In the genomic region with DNA sequence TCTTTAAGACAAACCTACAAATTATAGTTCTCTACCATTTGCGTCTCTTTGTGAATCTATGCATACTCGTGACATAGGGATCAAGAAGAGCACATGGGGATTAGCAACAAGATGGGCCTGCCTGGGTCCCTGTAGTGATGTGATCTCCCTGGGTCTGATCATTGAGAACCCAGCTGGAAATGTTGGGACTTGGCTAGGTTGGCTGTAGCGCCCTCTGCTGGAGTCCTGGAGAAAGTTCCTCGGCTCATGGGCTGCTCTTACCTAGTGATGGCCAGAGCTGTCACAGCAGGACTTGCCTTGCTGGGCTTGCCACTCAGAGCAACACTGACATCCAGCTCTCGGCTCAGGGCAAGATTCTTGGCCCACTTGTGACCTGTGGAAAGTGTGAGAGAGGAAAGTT, we compare ENCODE assay signal across 8 mouse cellular contexts. TPM values are rescaled to one million over a fixed set of nuclear protein-coding genes. Genes with fewer than 3 reads are reported as not detected.
DNase-seq lines count a peak whose midpoint lies in the region; ATAC-seq and TF ChIP-seq lines count a peak whose summit lies in the region.

No protein-coding gene starts in this region.

- WGBS in forebrain, embryonic 11.5 days, result 36% methylated on average over 5 of the region's 5 CpGs
- WGBS in forebrain, embryonic 15.5 days, result 35% methylated on average over 5 of the region's 5 CpGs
- WGBS in bone marrow, adult 2 months, result 59% methylated on average over 5 of the region's 5 CpGs
- 45% methylated on average over 5 of the region's 5 CpGs for whole genome bisulfite sequencing in embryonic facial prominence, embryonic 14.5 days
- WGBS in midbrain, embryonic 14.5 days, result 36% methylated on average over 5 of the region's 5 CpGs

- no peaks in the 10 kb centered on the region for H3K4me1 ChIP-seq in forebrain, embryonic 11.5 days (replicated peaks; ENCODE audit: control insufficient read depth, insufficient read depth, low read length)
- peaks cover 5% of the 10 kb centered on the region; the same call in 1 of the 2 replicates for H3K4me1 ChIP-seq in forebrain, embryonic 15.5 days
- no peaks in the 10 kb centered on the region for H3K4me1 ChIP-seq in bone marrow, adult 2 months (ENCODE audit: control insufficient read depth, insufficient read depth, low read length)
- H3K4me1 ChIP-seq in embryonic facial prominence, embryonic 14.5 days (ENCODE audit: control insufficient read depth, insufficient read depth, low read length), result peaks cover 11% of the 10 kb centered on the region
- H3K4me1 ChIP-seq in midbrain, embryonic 14.5 days (ENCODE audit: control insufficient read depth, insufficient read depth, low read length), result no peaks in the 10 kb centered on the region

- intact Hi-C loops in heart, postnatal 36 days (cut with DNase I), result loop anchor here (1.0 to 10.0 kb wide), 5 partner anchors 104 to 353 kb away; a partner anchor contains a TSS

- TF ChIP-seq CTCF in bone marrow, adult 2 months (IDR thresholded peaks at IDR 0.05; ENCODE audit: control insufficient read depth, insufficient read depth, low read length), result peak; percentile 65

- no peaks in the 10 kb centered on the region for H3K9me3 ChIP-seq in forebrain, embryonic 11.5 days (ENCODE audit: control insufficient read depth, low read length)
- H3K9me3 ChIP-seq in forebrain, embryonic 15.5 days, result no peaks in the 10 kb centered on the region
- H3K9me3 ChIP-seq in embryonic facial prominence, embryonic 14.5 days (ENCODE audit: control insufficient read depth, low read length), result no peaks in the 10 kb centered on the region
- H3K9me3 ChIP-seq in midbrain, embryonic 14.5 days (ENCODE audit: control insufficient read depth, low read length), result no peaks in the 10 kb centered on the region

- ATAC-seq in forebrain, embryonic 11.5 days (replicated peaks; ENCODE audit: low FRiP score), result 0 out of 2 replicates have a peak, but pooled peaks have one; percentile 33
- ATAC-seq in forebrain, embryonic 15.5 days (replicated peaks), result no peak
- peak; percentile 60; the same call in 1 of the 2 replicates for ATAC-seq in embryonic facial prominence, embryonic 14.5 days (ENCODE audit: low read depth)
- no peak for ATAC-seq in midbrain, embryonic 14.5 days (ENCODE audit: low FRiP score, low TSS enrichment)

- H3K9ac ChIP-seq in forebrain, embryonic 11.5 days (ENCODE audit: low read length), result no peak overlapping the region
- no peak overlapping the region for H3K9ac ChIP-seq in forebrain, embryonic 15.5 days (replicated peaks)
- no peak overlapping the region for H3K9ac ChIP-seq in embryonic facial prominence, embryonic 14.5 days (ENCODE audit: low read depth, low read length)
- H3K9ac ChIP-seq in midbrain, embryonic 14.5 days (replicated peaks; ENCODE audit: low read length), result no peak overlapping the region

- H3K27ac ChIP-seq in forebrain, embryonic 11.5 days (ENCODE audit: low read depth, low read length), result no peak overlapping the region
- H3K27ac ChIP-seq in forebrain, embryonic 15.5 days (replicated peaks), result no peak overlapping the region
- no peak overlapping the region for H3K27ac ChIP-seq in bone marrow, adult 2 months (ENCODE audit: control insufficient read depth, insufficient read depth, low read depth, low read length, poor library complexity)
- H3K27ac ChIP-seq in embryonic facial prominence, embryonic 14.5 days (replicated peaks; ENCODE audit: low read depth, low read length), result no peak overlapping the region
- no peak overlapping the region for H3K27ac ChIP-seq in midbrain, embryonic 14.5 days (replicated peaks; ENCODE audit: low read depth, low read length)

- peak; percentile 86 for DNase-seq in forebrain, embryonic 11.5 days (ENCODE audit: low spot score)
- DNase-seq in embryonic facial prominence, embryonic 14.5 days (ENCODE audit: low spot score), result peak; percentile 69
- DNase-seq in heart, postnatal 36 days, result peak; percentile 72 to 74
- DNase-seq in left cerebral cortex, adult 11 months (ENCODE audit: low spot score), result peak; percentile 30
- DNase-seq in midbrain, embryonic 14.5 days, result peak; percentile 79
- DNase-seq in telencephalon, adult 2 months (ENCODE audit: low read depth, low spot score), result peak; percentile 38

- H3K36me3 ChIP-seq in forebrain, embryonic 11.5 days (ENCODE audit: control insufficient read depth, insufficient read depth, low read length), result no peaks in the 10 kb centered on the region
- no peaks in the 10 kb centered on the region for H3K36me3 ChIP-seq in forebrain, embryonic 15.5 days
- H3K36me3 ChIP-seq in embryonic facial prominence, embryonic 14.5 days (ENCODE audit: control insufficient read depth, insufficient read depth, low read length), result no peaks in the 10 kb centered on the region
- no peaks in the 10 kb centered on the region for H3K36me3 ChIP-seq in midbrain, embryonic 14.5 days (ENCODE audit: control insufficient read depth, insufficient read depth, low read length)

- H3K27me3 ChIP-seq in forebrain, embryonic 11.5 days (ENCODE audit: control insufficient read depth, insufficient read depth, low read length), result no peaks in the 10 kb centered on the region
- no peaks in the 10 kb centered on the region for H3K27me3 ChIP-seq in forebrain, embryonic 15.5 days
- H3K27me3 ChIP-seq in embryonic facial prominence, embryonic 14.5 days (replicated peaks; ENCODE audit: control insufficient read depth, insufficient read depth, low read length), result no peaks in the 10 kb centered on the region
- H3K27me3 ChIP-seq in midbrain, embryonic 14.5 days (ENCODE audit: control insufficient read depth, insufficient read depth, low read length), result no peaks in the 10 kb centered on the region

- no peak for TF ChIP-seq POLR2A in bone marrow, adult 2 months (IDR thresholded peaks at IDR 0.05; ENCODE audit: borderline replicate concordance, control insufficient read depth, low read depth, low read length)

- no peak overlapping the region for H3K4me3 ChIP-seq in forebrain, embryonic 11.5 days (ENCODE audit: low read depth, low read length)
- H3K4me3 ChIP-seq in forebrain, embryonic 15.5 days, result no peak overlapping the region
- H3K4me3 ChIP-seq in bone marrow, adult 2 months (replicated peaks; ENCODE audit: control insufficient read depth, low read depth, low read length), result no peak overlapping the region
- H3K4me3 ChIP-seq in embryonic facial prominence, embryonic 14.5 days (ENCODE audit: low read depth, low read length), result no peak overlapping the region
- no peak overlapping the region for H3K4me3 ChIP-seq in midbrain, embryonic 14.5 days (replicated peaks; ENCODE audit: low read depth, low read length)

- H3K4me2 ChIP-seq in forebrain, embryonic 11.5 days (ENCODE audit: low read depth, low read length, severe bottlenecking), result no peak overlapping the region
- no peak overlapping the region for H3K4me2 ChIP-seq in forebrain, embryonic 15.5 days (replicated peaks)
- H3K4me2 ChIP-seq in embryonic facial prominence, embryonic 14.5 days (ENCODE audit: low read depth, low read length), result no peak overlapping the region
- H3K4me2 ChIP-seq in midbrain, embryonic 14.5 days (ENCODE audit: low read length), result no peak overlapping the region

RNA-seq across cellular contexts. Expression of a gene that starts 30.7 kb away (rescaled TPM):
- 0.35 TPM in 1 of 2 replicates, not detected in the other for polyA plus RNA-seq in forebrain, embryonic 11.5 days (2014; fragmentation: Nextera tagmentation; extraction: Ambion mirVana)
- polyA plus RNA-seq in forebrain, embryonic 15.5 days (2015; fragmentation: Nextera tagmentation; extraction: Ambion mirVana), result 0.17 TPM in 1 of 2 replicates, not detected in the other
- not detected in 2 replicates for polyA plus RNA-seq in bone marrow, adult 2 months (2011; ENCODE audit: insufficient read depth, insufficient read length, low replicate concordance, missing spikeins)
- 0.58 and 0.96 TPM in 2 replicates for polyA plus RNA-seq in embryonic facial prominence, embryonic 14.5 days (2014; fragmentation: Nextera tagmentation; extraction: Ambion mirVana)
- under 1 TPM; 0.35 to 0.36 TPM for total RNA-seq in heart, postnatal 36 days (2021)
- polyA plus RNA-seq in midbrain, embryonic 14.5 days (2014; fragmentation: Nextera tagmentation; extraction: Ambion mirVana), result 0.45 and 0.51 TPM in 2 replicates

Comparison
In these comparisons a context has a peak if more than half of its experiments do, and no peak if none do; other contexts are left out.
1. ATAC-seq: peak in forebrain, embryonic 11.5 days (single experiment) and embryonic facial prominence, embryonic 14.5 days (single experiment); none in forebrain, embryonic 15.5 days (single experiment) and midbrain, embryonic 14.5 days (single experiment).
2. DNase-seq: peak in every context shown above with its lines; median percentile 86 in forebrain, embryonic 11.5 days; 79 in midbrain, embryonic 14.5 days; 73 in heart, postnatal 36 days; 69 in embryonic facial prominence, embryonic 14.5 days; 38 in telencephalon, adult 2 months; 30 in left cerebral cortex, adult 11 months.